Mouse (Mus musculus): ENCODE data around the gene Gm8978. TPM values are rescaled to one million over a fixed set of nuclear protein-coding genes. Genes with fewer than 3 reads are reported as not detected.
"Not testable (repeated sequence)": the region's sequence is repeated elsewhere in the genome, so short reads cannot be mapped to it uniquely, and the experiment has no call there.

Gene Gm8978
- polyA plus RNA-seq (2016; fragmentation: Nextera tagmentation; extraction: Ambion mirVana): not detected in 2 replicates

GRCm38 (mm10) chr19:33625152-33625551, at the start of gene Gm8978:
Gm8978 (minus strand) TSS chr19:33625252.
- not testable (repeated sequence) for H3K27me3 ChIP-seq (ENCODE audit: insufficient read depth, poor library complexity, severe bottlenecking); H3K36me3 ChIP-seq; H3K4me3 ChIP-seq; H3K27ac ChIP-seq; H3K9me3 ChIP-seq; H3K4me1 ChIP-seq; DNase-seq (ENCODE audit: low spot score)

DNA sequence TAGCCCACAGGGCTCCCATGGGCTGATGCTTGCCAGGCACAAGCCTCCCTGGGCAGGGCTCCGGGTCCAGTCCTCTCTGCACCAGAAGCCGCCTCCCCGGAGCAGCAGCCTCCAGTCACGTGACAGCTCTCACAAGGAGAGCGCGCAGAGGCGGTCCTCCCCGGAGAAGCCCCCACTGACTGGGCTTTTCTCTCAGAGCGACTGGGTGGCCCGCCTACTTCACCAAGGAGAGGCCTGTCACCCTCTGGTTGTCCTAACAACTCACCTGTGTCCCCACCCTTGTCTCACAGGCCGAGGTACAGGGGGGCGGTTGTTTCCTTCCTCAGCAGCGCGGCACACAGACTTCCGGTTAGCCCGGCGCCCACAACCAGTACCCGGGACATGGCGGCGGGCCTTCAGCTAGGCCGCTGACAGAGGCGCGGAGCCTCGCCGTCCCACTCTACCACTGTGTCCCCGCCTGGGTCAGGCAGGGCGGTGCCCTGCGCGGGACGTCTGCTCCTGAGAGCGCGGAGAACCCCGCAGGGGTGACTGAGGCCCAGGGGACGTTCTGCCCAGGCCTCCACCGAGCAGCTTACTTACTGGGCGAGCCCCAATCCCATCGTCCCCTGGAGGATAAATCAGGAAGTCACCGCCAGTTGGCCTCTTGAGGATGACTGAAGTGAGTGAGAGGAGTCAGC, 35.3 kb downstream of the Gm8978 start:
- not testable (repeated sequence) for H3K36me3 ChIP-seq; H3K27me3 ChIP-seq (ENCODE audit: insufficient read depth, poor library complexity, severe bottlenecking); H3K9me3 ChIP-seq; H3K4me1 ChIP-seq
- DNase-seq (ENCODE audit: low spot score): peak; percentile 86
- 3% methylated on average over 11 of the region's 38 CpGs for WGBS
- Histone ChIP-seq H3K27ac (peak overlapping the region; percentile 82), H3K4me3 (peak overlapping the region; percentile 53)

DNA sequence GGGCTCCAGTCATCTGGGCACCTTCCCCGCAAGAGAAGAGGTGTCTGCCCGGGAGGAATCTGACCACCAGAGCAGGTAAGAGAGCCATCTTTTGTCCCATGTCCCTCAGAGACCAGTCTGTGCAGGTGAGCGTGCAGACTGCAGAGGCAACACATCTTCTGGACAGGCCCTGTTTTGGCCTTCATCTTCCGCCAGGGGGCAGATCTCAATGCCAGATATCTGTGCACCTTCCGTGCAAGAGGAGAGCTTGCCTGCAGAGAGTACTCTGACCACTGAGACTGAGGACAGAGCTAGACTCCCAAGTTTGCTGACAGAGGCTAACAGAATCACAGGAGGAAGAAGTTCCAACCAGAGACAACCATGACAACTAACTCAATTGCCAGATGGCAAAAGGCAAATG, 56.5 kb downstream of the Gm8978 start:
- not testable (repeated sequence) for H3K36me3 ChIP-seq; H3K27ac ChIP-seq; H3K27me3 ChIP-seq (ENCODE audit: insufficient read depth, poor library complexity, severe bottlenecking); H3K4me1 ChIP-seq; H3K9me3 ChIP-seq; DNase-seq (ENCODE audit: low spot score); H3K4me3 ChIP-seq
- 82% methylated on average over 5 of the region's 5 CpGs for WGBS

Small RNA genes lying within 50 kb of the gene (microRNA-seq; reads per million reads assigned to microRNA genes)
- not detected for gene Gm27440

Other genes starting within 250 kb of the Gm8978 start
- 6.6 and 7.1 TPM in 2 replicates for gene Rnls, start 233.0 kb downstream of the Gm8978 start, polyA plus RNA-seq (2016; fragmentation: Nextera tagmentation; extraction: Ambion mirVana)
- gene Lipo4, start 107.5 kb downstream of the Gm8978 start, polyA plus RNA-seq (2016; fragmentation: Nextera tagmentation; extraction: Ambion mirVana): not detected in 2 replicates
- 0.55 and 0.59 TPM in 2 replicates for gene Lipo2, start 126.1 kb upstream of the Gm8978 start, polyA plus RNA-seq (2016; fragmentation: Nextera tagmentation; extraction: Ambion mirVana)
- gene Lipo3, start 136.7 kb upstream of the Gm8978 start, polyA plus RNA-seq (2016; fragmentation: Nextera tagmentation; extraction: Ambion mirVana): 10.2 and 11.2 TPM in 2 replicates
- not detected in 2 replicates for gene Lipo1, start 162.2 kb upstream of the Gm8978 start, polyA plus RNA-seq (2016; fragmentation: Nextera tagmentation; extraction: Ambion mirVana)